Mouse (Mus musculus): ENCODE results near the gene Lamtor4.

GRCm38 (mm10) chr5:138262582-138263240 is 7.4 kb downstream of the Lamtor4 start:
- TF ChIP-seq MAX (IDR thresholded peaks at IDR 0.05) (no peak), CTCF (IDR thresholded peaks at IDR 0.05; ENCODE audit: control insufficient read depth, insufficient read depth, insufficient read length) (no peak), MYOG (IDR thresholded peaks at IDR 0.05; ENCODE audit: control insufficient read depth, extremely low read depth, insufficient read length) (no peak), USF1 (IDR thresholded peaks at IDR 0.05; ENCODE audit: low read depth) (no peak), MYOD1 (IDR thresholded peaks at IDR 0.05; ENCODE audit: control insufficient read depth, insufficient read length, low read depth) (no peak)

Measured in C2C12 (cell line).